Mouse (Mus musculus) lung, postnatal 14 days (tissue): ENCODE data around the gene Aamp.
"Not testable (repeated sequence)": the region's sequence is repeated elsewhere in the genome, so short reads cannot be mapped to it uniquely, and the experiment has no call there.

ENCODE experiments used
- DNase-seq: peaks from one replicate; pipeline ENCODE4 v3.0.0; 2021

The Aamp gene

DNA sequence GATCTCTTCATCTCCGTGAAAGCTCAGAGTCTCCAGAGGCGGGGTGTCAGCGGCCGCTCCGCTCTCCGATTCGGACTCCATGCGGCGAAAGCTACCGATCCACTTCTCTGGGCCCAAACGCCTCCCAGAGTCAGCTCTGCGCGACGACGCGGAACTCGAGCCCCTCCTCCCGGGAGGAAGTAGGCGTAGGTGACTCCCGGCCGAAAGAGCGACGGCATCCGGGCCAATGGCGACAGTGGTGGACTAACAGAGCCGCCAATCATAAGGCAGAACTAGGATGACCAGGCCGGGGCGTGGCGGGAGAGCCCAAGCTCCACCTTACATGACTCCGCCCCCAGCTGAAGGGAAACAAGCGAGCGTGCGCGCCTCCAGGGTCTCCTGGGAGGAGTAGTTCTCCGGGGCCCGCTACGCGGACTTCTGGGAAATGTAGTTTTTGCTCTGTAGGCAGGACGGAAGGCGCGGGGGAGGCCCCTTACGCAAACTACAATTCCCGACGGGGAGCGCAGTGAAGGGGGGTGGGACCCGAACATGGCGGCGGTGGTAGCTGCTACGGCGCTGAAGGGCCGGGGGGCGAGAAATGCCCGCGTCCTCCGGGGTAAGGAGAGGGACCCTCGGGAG lies at the start of gene Aamp, which contains the start of gene Pnkd:
Gene Aamp (minus strand): TSS at position 196 of the 618 bp plus-strand sequence.
Gene Pnkd (plus strand): TSS at position 388 of the 618 bp plus-strand sequence.
- DNase-seq = peak; percentile 99

DNA sequence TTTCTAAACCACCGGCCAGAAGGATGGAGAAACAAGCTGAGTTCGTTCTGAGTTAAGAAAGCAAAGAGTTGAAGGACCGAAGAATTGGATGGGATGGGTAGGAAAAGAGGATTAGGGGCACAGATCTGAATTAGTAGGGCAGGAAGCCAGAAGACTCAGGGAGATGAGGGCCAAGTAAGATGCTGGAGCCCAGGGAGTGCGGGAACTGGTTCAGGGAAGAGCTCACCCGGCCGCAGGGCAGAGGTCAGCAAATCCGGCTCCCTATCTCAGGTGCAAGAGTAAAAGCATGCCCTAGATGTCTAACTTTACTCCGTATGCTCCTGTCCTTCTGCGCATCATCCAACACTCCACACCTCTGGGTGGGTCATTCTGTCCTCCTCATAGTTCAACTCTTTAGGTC lies 48.4 kb upstream of the Aamp start:
- DNase-seq = no peak

DNA sequence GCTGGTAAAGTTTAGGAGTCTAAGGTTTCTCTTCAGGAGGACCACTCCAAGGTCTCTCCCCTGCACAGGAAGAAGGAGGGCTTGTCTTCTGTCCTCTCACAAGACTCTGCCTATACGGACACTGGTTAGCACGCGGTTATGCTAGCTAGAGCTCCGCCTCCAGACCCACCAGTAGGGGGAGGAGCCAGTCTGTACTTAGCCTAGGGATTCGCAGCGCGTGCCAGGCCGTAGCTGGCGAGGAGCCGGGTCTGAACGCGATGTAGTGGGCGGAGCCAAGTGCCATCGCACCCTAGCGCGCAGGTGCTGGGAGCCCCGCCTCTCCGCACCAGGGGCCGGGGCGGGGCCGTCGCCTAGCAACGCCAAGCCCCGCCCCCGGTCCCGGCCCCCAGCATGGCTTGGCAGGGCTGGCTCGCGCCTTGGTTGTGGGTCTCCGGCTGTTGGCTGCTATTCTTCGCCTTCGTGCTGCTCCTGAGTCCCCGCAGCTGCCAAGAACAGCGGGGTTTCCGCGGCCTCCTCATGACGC lies 47.8 kb upstream of the Aamp start:
- DNase-seq = peak; percentile 98

DNA sequence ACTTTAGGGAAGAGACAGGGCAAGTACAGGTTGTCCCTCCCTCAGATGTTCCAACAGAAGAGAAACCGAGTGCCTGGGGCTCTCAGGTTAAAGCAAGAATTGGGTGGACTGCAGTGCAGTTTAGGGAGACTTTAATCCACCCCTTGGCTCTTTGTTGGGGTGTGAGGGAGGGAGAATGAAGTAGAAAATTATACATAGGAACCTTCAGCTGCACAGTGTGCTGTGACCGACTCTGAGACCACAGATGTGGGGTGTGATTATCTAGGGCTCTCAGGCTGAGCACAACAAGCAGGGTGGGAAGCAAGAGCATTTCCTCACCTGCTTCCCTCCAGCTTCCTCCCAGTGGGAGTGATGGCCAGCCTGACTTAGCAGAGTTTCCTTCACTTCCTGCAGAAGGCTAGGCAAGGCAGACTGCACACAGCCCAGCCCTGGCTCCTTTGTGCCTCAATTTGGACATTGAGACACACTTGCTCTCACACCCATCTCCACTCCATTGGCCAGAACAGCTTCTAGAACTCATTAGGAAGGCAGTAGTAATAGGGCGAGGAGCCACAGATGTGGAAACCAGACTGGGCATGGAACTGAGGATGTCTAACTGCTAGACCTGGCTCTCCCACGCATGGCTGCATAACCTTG lies 46.6 kb upstream of the Aamp start:
- DNase-seq = no peak

DNA sequence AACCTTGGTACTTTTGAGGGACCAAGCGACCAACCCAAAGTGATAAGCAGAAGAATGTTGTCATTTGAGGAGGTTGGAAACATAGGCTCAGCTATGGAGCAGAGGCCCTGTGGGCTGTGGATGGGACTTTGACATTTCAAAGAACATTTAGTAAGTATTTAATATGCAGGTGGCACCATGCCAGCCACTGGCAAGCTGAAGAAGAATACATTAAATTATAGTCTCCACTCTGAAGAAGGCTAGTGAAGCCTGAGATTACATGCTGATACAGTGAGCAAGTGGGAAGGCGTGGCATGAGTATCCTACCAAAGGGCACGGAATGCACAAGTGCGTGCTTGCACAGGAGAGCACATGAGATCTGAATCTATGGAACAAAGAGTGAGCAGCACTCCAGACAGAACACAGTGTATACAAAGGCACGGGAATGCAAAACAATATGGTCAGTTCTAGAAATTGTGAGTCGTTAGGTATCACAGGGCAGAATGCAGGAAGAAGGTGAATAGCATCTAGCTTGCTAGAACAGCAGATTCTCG lies 45.4 kb upstream of the Aamp start:
- no peak for DNase-seq

DNA sequence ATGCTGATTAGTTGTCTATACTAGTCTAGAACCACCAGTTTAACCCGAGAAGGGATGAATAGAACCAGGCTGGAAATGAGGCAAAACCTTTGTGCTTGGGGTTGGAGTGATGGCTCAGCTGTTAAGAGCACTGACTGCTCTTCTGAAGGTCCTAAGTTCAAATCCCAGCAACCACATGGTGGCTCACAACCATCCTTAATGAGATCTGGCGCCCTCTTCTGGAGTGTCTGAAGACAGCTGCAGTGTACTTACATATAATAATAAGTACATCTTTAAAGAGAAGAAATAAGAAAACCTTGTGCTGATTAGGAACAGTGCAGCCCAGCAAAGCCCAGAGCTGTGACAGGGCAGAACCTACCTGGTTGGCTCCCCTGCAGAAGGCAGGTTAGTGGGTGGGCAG lies 42.4 kb upstream of the Aamp start:
- not testable (repeated sequence) for DNase-seq

DNA sequence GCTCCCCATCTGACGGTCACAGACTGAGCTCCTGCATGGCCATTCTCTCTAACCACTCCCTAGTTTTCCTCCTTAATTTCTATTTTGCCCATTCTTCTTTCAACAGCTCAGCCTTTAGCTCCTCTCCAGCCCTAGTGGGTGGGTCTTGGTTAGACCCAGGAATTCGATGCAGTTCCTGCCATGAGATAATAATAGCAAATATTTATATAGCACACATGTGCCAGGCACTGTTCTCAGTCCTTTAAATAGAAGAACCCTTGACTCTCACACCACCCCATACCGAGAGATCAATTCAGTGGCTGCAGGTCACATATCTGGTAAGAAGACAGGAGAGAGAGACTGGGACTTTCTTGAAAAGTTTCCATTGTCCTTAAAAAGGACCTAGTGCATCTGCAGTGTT lies 36.9 kb upstream of the Aamp start:
- no peak for DNase-seq

DNA sequence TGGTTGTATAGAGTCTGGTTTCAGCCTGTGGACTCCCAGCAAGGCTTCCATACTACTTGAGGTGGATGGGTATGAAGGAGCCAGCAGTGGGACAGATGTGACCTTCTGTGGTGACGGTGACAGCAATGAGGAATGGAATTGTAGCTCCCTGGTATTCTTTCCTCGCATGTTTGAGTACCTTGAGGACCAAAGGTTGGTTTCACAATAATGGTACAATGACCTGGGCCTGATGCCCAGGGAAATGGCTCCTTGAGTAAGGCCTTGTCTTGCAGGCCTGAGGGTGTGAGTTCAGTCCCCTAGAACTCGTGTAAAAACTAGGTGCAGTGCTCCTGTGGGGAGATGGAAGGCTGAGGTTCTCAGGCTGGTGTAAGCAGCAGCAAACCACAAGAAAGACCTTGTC lies 34.2 kb upstream of the Aamp start:
- DNase-seq = no peak

DNA sequence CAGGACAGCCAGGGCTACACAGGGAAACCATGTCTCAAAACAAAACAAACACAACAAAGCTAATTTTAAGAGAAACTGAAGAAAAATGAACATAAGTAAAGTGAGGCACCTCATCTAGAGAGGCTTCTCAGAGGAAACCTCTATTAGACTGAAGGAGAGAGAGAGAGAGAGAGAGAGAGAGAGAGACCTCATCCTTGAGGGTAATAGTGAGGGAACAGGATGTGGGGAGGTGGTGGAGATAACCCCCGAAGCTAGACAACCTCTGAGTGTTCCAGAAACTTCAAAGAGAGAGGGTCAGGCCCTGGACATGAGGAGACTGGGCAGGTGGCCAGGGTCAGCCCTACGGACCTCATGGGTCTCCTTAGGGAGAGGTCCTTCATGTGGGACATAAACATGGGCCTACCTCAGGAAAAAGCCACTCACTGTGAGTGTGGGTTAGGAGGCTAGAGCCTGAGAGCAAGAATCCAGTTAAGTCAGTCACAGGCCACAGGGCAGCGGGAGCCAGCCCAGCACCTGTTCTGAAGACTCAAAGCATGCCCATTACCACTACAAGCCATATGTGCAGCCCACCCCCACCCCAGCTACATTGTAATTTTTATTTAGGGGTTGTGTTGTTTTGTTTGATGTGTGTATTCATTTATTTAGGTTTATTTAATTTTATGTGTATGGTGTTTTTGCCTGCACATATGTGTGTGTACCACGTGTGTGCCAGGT lies 31.7 kb upstream of the Aamp start:
- no peak for DNase-seq

DNA sequence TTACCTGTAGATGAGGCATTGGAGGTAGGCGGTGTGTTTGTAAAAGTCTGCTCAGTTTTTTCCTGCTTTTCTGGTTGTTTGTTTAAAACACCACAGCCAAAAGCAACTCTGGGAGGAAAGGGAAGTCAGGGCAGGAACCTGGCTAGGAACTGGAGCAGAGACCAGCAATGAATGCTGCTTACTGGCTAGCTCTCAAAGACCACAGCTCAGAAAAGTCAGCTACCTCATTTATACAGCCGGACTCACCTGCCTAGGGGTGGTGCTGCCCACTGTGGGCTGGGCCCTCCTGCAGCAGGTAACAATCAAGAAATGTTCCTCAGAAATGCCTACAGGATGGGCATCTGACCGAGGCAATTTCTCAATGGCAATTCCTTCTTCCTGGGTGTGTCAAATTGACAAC lies 30.3 kb upstream of the Aamp start:
- DNase-seq = no peak

DNA sequence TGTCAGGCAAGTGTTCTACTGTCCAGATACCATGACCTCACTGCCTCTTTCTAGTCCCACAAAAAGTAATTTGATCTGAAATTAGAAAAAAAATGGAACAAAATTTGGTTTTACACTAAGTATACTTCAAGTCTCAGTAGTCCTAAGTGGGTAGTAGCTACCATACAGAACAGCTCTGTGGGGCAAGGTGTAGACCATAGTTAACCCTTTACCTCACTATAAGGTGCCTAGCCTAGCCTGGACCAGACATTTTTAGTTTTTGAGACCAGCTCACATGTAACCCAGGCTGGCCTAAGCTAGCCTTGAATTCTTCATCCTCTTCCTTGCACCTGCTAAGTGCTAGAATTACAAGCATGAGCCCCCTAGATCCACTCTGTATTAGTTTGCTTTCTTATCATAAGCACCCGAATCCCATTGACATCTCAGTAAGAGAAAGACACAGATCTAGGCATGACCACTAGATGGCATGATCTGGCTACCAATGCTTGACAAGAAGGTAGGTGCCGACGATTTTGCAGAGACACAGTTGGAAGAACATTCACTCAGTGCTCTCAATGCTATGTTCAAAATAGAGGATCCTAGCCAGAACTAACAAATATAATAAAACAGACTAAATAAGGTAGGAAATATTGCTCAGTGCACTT lies 28.6 kb upstream of the Aamp start:
- peak; percentile 79 for DNase-seq

DNA sequence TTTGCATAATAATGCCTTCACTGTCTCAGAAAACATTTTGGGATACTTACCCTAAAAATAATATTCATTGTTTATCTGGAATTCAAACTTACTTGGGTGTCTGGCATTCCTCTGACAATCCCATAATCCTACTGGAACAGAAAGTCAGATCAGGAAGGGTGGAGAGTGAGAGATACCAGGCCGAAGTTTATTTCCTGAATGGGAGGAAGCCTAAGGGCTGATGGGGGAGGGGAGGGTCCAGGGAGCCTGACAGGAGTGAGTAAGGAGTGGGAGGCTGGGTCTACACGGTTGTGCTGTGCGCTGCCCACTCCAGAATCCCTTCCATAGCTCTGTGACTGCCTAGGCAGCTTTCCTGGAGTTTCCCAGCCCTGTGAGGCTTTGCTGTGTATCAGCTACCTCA lies 25.2 kb upstream of the Aamp start:
- peak; percentile 53 for DNase-seq

DNA sequence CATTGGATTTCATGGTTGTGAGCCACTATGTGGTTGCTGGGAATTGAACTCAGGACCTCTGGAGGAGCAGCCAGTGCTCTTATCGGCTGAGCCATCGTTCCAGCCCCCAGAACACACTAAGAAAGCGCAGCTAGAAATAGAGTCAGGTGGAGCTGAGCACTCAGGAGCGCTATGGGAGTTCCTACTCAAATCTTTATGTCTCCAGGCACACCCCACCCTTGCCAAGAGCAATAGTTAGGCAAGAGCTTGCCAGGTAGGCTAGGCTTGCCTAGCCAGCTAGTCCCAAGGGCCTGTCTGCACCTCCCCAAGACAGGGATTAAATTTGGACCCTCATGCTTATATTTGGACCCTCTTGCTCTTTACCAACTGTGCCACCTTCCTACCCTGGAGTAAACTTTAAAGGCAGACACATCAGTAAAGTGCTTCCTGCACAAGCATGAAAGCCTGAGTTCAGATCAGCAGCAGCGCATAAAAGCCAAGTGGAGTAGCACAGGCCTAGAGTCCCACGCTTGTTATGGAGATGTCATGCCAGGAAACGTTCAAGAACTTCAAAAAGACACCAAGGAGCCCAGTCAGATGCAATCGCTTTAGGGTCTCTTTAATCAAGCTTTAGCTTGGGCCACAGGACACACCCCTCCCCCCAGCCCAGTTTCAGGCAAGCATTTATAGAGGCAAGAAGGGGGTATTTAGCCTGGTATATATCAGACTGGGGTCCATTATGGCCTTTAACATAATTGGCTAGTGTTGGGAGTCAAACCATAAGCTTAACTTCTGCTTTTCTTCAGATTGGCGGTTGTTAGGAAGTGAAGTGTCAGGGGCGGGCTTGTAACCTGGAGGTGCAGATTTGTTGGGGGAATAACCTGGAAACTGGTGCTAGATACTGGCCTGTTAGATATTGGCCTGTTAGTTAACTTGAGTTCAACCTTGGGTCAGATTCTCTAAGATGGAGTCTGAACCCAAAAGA lies 23.7 kb upstream of the Aamp start:
- no peak for DNase-seq

DNA sequence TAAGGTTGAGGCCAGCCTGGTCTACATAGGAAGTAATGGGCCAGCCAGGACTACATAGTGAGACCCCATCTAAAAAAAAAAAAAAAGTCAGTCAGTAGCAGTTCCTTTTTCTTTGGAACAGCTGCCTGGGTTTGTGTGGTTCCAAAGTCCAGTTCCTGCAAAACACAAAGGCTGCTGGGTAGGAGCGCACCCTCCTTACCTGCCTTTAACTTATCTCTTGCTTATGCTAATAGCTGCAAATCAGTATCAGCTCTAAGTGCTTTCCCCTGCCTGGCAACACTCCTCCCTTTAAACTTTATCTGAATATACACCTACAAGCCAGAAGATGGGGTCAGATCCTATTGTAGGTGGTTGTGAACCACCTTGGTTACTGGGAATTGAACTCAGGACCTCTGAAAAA lies 22.6 kb upstream of the Aamp start:
- no peak for DNase-seq

DNA sequence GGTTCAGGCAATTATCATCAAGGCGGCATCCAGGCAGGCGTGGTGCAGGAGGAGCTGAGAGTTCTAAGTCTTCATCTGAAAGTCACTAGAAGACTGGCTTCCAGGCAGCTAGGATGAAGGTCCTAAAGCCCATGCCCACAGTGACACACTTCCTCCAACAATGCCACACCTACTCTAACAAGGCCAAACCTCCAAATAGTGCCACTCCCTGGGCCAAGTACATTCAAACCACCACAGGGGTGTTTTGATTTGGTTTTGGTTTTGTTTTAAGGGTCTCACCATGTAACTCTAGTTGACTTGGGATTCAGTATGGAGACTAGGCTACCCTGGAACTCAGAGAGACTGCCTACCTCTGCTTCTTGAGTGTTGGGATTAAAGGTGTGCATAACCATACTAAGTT lies 21.0 kb upstream of the Aamp start, which contains the start of gene Tmbim1:
Gene Tmbim1 (minus strand): TSS at position 101 of the 400 bp plus-strand sequence.
- no peak for DNase-seq

DNA sequence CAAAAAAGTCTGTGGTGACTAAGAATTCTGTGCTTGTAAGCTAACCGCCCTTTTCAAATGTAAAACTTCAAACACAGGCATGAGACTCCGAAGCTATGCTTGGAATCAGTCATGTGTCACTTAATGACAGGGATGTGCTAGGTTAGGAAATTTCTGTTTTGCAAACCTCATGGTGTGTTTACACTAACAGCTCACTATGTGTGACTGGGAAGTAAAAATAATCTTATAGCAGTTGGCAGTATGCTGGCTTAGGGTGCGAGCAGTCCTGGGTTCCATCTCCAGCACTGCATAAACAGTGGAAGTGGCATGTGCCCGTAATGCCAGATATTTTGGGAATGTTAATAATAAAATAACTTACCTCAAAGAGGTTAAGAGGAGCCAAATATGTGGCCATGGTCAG lies 20.4 kb upstream of the Aamp start:
- no peak for DNase-seq

DNA sequence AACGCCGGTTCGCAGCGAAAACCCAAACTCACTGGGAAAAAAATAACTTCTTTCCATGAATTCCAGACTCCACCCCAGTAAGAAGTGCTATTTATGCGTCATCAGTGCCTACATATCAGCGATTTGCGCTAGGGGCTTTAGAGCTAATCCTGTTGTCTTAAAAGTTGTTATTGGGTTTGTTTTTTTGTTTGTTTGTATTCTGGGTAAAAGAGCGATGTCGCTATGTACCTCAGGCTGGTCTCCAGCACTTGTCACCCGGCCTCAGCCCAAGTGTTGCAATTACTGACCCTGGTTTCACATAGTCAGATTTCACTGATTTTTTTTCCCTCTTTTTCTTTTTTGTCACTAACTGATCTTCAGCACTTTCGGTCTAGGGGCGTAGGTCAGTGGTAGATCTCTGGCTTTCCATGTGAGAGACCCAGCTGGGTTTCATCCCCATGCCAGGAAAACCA lies 19.8 kb upstream of the Aamp start:
- no peak for DNase-seq

DNA sequence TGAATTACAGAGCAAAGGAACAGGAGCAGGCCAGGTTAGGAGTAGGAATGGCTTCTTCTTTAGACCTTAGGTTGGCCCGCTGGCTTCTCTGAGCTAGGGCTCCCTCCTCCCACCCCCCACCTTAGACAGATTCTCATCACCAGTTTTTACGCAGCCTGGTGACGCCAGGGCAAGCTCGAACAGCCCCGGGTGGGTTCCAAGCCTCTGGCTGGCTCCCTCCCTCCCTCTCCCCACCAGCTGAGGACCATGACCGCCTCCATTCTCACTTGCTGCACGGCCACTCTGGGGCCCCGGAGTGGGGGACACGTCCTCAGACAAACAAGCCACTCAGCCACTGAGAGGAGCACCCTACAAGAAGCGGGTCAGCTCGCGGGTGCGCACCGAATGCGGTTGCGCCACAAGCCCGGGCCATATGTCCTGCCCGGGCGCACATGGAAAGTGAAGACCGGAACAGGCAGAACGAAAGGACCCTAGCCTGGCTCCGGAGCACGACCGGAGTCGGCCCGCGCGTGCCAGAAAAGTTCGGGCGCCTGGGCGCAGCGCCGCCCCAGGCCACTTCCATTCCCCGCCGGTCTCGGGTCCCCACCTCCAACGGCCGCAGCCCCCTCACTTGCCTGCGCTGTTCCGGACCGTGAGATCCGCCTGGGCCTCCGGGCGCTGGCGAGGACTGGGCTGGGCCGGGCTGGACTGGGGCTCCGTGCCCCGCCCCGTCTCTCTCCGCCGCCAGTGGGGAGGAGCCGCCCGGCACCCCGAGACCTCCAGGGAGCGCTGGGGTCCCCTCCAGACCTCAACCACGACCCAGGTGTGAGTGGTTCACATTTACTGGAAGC lies 19.2 kb upstream of the Aamp start:
- DNase-seq = peak; percentile 86

DNA sequence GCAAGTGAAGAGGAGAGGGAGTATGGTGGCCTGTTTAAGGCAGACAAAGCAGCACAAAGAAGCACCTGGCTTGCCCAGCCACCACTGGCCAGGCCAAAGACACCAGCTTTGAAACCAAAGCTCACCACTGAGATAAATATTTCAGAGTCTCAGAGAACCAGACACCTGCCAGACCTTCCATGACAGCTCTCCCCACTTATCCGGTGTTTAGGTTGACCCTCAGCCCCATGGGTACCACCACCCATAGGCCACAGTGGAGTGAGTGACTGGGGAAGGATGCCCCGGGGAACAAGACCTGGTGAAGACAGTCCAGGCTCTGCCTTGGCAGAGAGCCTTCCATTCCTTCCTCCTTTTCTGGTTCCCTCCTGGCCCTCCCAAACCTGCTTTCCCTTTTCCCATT lies 18.3 kb upstream of the Aamp start:
- no peak for DNase-seq

DNA sequence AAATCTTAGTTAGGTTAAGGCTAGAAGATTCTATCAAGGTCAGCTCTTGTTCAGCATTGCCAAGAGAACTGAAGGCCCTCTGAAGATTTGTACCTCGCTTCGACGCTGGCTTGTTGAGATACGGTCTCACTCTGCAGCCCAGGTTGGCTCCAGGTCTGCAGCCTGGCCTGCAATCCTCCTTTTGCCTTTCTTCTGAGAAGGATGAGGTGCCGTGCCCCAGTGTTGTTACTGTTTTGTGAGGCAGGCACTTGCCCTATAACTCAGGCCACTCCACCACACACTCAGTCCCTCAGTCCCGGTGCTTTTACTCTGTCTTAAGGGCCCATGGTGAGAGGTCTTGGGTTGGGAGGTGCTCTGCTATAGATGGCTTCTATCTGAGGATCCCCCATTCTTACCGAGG lies 17.7 kb upstream of the Aamp start:
- no peak for DNase-seq
